In genomic region chr2:168098040-168098439, GRCm38 (mm10) we compare ENCODE assay signal across 8 mouse cellular contexts. TPM values are rescaled to one million over a fixed set of nuclear protein-coding genes. Genes with fewer than 3 reads are reported as not detected.
DNase-seq lines count a peak whose midpoint lies in the region; ATAC-seq and TF ChIP-seq lines count a peak whose summit lies in the region.

No protein-coding gene starts in this region.

- no peak overlapping the region for H3K9ac ChIP-seq in forebrain, postnatal 0 days
- no peak overlapping the region for H3K9ac ChIP-seq in forebrain, embryonic 15.5 days (replicated peaks)
- H3K9ac ChIP-seq in kidney, postnatal 0 days (ENCODE audit: low read depth, low read length): no peak overlapping the region

- H3K36me3 ChIP-seq in forebrain, postnatal 0 days (ENCODE audit: insufficient read depth): peaks cover 12% of the 10 kb centered on the region
- peaks cover 15% of the 10 kb centered on the region for H3K36me3 ChIP-seq in forebrain, embryonic 15.5 days
- peaks cover 8% of the 10 kb centered on the region for H3K36me3 ChIP-seq in kidney, postnatal 0 days (ENCODE audit: insufficient read depth, low read length)

- H3K9me3 ChIP-seq in forebrain, postnatal 0 days (ENCODE audit: low read length): no peaks in the 10 kb centered on the region
- H3K9me3 ChIP-seq in forebrain, embryonic 15.5 days: no peaks in the 10 kb centered on the region
- H3K9me3 ChIP-seq in kidney, postnatal 0 days (replicated peaks; ENCODE audit: low read length): no peaks in the 10 kb centered on the region

- H3K4me3 ChIP-seq in forebrain, postnatal 0 days (ENCODE audit: low read depth, low read length): no peak overlapping the region
- no peak overlapping the region for H3K4me3 ChIP-seq in forebrain, embryonic 15.5 days
- no peak overlapping the region for H3K4me3 ChIP-seq in kidney, postnatal 0 days (replicated peaks; ENCODE audit: low read depth, low read length)

- no peaks in the 10 kb centered on the region for H3K27me3 ChIP-seq in forebrain, postnatal 0 days (ENCODE audit: insufficient read depth, low read length)
- no peaks in the 10 kb centered on the region for H3K27me3 ChIP-seq in forebrain, embryonic 15.5 days
- no peaks in the 10 kb centered on the region for H3K27me3 ChIP-seq in kidney, postnatal 0 days (ENCODE audit: insufficient read depth, low read length)

- peak; percentile 39 for DNase-seq in forebrain, postnatal 0 days
- DNase-seq in CD4-positive helper T cell, adult 2 months (ENCODE audit: low read depth, low spot score): peak; percentile 54
- DNase-seq in c-Kit-positive CD71-positive TER-119-positive erythroid progenitor cells, embryonic 14.5 days (ENCODE audit: low spot score): peak; percentile 40
- DNase-seq in kidney, postnatal 0 days (ENCODE audit: low spot score): peak; percentile 71
- DNase-seq in lung, adult 18-20 months: peak; percentile 69 to 75
- DNase-seq in skeletal muscle tissue, adult 2 months (ENCODE audit: low read depth, low spot score): peak; percentile 38

- 0 out of 2 replicates have a peak, but pooled peaks have one; percentile 32 for ATAC-seq in forebrain, postnatal 0 days
- no peak for ATAC-seq in forebrain, embryonic 15.5 days (replicated peaks)
- ATAC-seq in granulocyte monocyte progenitor cell, adult 5-6 weeks (replicated peaks; ENCODE audit: poor library complexity, severe bottlenecking): peak; percentile 71
- ATAC-seq in kidney, postnatal 0 days (replicated peaks; ENCODE audit: low FRiP score, low read depth): peak; percentile 64

- no peak overlapping the region for H3K27ac ChIP-seq in forebrain, postnatal 0 days (ENCODE audit: low read depth, low read length)
- no peak overlapping the region for H3K27ac ChIP-seq in forebrain, embryonic 15.5 days (replicated peaks)
- H3K27ac ChIP-seq in kidney, postnatal 0 days: no peak overlapping the region

- peak; percentile 78 for TF ChIP-seq CTCF in forebrain, postnatal 0 days (IDR thresholded peaks at IDR 0.05; ENCODE audit: low read depth)
- peak; percentile 81 for TF ChIP-seq CTCF in kidney, postnatal 0 days (IDR thresholded peaks at IDR 0.05; ENCODE audit: low read depth)

- no peaks in the 10 kb centered on the region for H3K4me1 ChIP-seq in forebrain, postnatal 0 days (ENCODE audit: insufficient read depth)
- peaks cover 30% of the 10 kb centered on the region for H3K4me1 ChIP-seq in forebrain, embryonic 15.5 days
- H3K4me1 ChIP-seq in kidney, postnatal 0 days (replicated peaks; ENCODE audit: insufficient read depth, low read length): no peaks in the 10 kb centered on the region; the same call in 1 of the 2 replicates

- 53% methylated on average over 6 of the region's 6 CpGs for WGBS in forebrain, postnatal 0 days
- WGBS in forebrain, embryonic 15.5 days: 51% methylated on average over 6 of the region's 6 CpGs
- WGBS in kidney, postnatal 0 days: 42% methylated on average over 6 of the region's 6 CpGs

- H3K4me2 ChIP-seq in forebrain, postnatal 0 days (ENCODE audit: low read depth): no peak overlapping the region
- no peak overlapping the region for H3K4me2 ChIP-seq in forebrain, embryonic 15.5 days (replicated peaks)
- H3K4me2 ChIP-seq in kidney, postnatal 0 days (ENCODE audit: low read length): no peak overlapping the region

RNA-seq across cellular contexts. Expression of gene Pard6b, which starts 17.2 kb away (rescaled TPM):
- 4.2 and 5.3 TPM in 2 replicates for total RNA-seq in forebrain, postnatal 0 days (2014; rRNA removed)
- polyA plus RNA-seq in forebrain, postnatal 0 days (2015; fragmentation: Nextera tagmentation; extraction: Ambion mirVana): 2.8 and 4.1 TPM in 2 replicates
- polyA plus RNA-seq in forebrain, embryonic 15.5 days (2015; fragmentation: Nextera tagmentation; extraction: Ambion mirVana): 6.9 and 7.4 TPM in 2 replicates
- 0.58 TPM in 1 of 2 replicates, not detected in the other for total RNA-seq in granulocyte monocyte progenitor cell, adult 5-6 weeks (2014; fragmentation: Nextera tagmentation)
- 0.04 and 0.21 TPM in 2 replicates for total RNA-seq in granulocyte monocyte progenitor cell, adult 5-6 weeks (2017)
- polyA plus RNA-seq in kidney, postnatal 0 days (2015; fragmentation: Nextera tagmentation; extraction: Ambion mirVana): 28.6 and 29.6 TPM in 2 replicates
